Mouse (Mus musculus) intestine, postnatal 0 days (tissue): Measurements from ENCODE around the gene Arrdc4. TPM values are rescaled to one million over a fixed set of nuclear protein-coding genes. Genes with fewer than 3 reads are reported as not detected.

Experiments used
- ATAC-seq: fragments of 200-750 bp; cut with Nextera tagmentation; 2 replicates; pipeline ENCODE4 v1.8.0; 2017; ENCODE audit warnings: mild to moderate bottlenecking, moderate TSS enrichment, moderate library complexity
- H3K27ac ChIP-seq: fragments of 300-500 bp; sonication (generic); 2 replicates; pipeline ENCODE4 v1.5.1; 2014; ENCODE audit warnings: mild to moderate bottlenecking, low read depth, low read length, moderate library complexity
- H3K27me3 ChIP-seq: fragments of 300-500 bp; sonication (generic); replicated peaks from 2 replicates; pipeline ENCODE4 v1.6.1; 2014; ENCODE audit warnings: low read length, mixed read lengths; ENCODE audit not compliant: control insufficient read depth, insufficient read depth
- H3K36me3 ChIP-seq: fragments of 300-500 bp; sonication (generic); 2 replicates; pipeline ENCODE4 v1.6.1; 2014; ENCODE audit warnings: mild to moderate bottlenecking, moderate library complexity; ENCODE audit not compliant: control insufficient read depth, insufficient read depth
- H3K4me1 ChIP-seq: fragments of 300-500 bp; sonication (generic); replicated peaks from 2 replicates; pipeline ENCODE4 v1.6.1; 2014; ENCODE audit warnings: antibody characterized with exemption, low read length, mixed read lengths; ENCODE audit not compliant: control insufficient read depth, insufficient read depth
- H3K4me2 ChIP-seq: fragments of 300-500 bp; sonication (generic); replicated peaks from 2 replicates; pipeline ENCODE4 v1.6.1; 2014; ENCODE audit warnings: low read depth, mild to moderate bottlenecking, moderate library complexity
- H3K4me3 ChIP-seq: fragments of 300-500 bp; sonication (generic); 2 replicates; pipeline ENCODE4 v1.5.1; 2014; ENCODE audit warnings: low read depth, low read length
- H3K9ac ChIP-seq: fragments of 300-500 bp; sonication (generic); 2 replicates; pipeline ENCODE4 v1.6.1; 2014; ENCODE audit warnings: mild to moderate bottlenecking, low read depth, low read length
- H3K9me3 ChIP-seq: fragments of 300-500 bp; sonication (generic); 2 replicates; pipeline ENCODE4 v1.6.1; 2016; ENCODE audit warnings: mixed run types; ENCODE audit not compliant: control insufficient read depth
- CTCF ChIP-seq: sonication (generic); IDR thresholded peaks from 2 replicates; pipeline ENCODE4 v1.5.1; 2016; ENCODE audit warnings: low read depth, mild to moderate bottlenecking, control low read depth, antibody characterized with exemption, moderate library complexity
- WGBS: fragments of 180-500 bp; shearing (Covaris S2); extraction: QIAGEN DNeasy Blood & Tissue Kit; methylation state at CpG from one replicate; pipeline ENCODE4 v1.1.7; 2014; 5-methylcytosine and 5-hydroxymethylcytosine counted together
- polyA plus RNA-seq: library from polyadenylated mRNA; unstranded; fragments of >200 nt; fragmentation: Nextera tagmentation; extraction: Ambion mirVana; gene quantifications from 2 replicates; pipeline ENCODE4 v1.2.1, GENCODE M21; 2015

Gene Arrdc4
- polyA plus RNA-seq, 1 experiment from 2014 or later, result 107 TPM

- H3K27ac ChIP-seq, result no peak overlapping the region
- WGBS, result 75% methylated on average over 6 of the region's 6 CpGs
- no peaks in the 10 kb centered on the region for H3K36me3 ChIP-seq
- ATAC-seq, result no peak
- H3K4me1 ChIP-seq, result no peaks in the 10 kb centered on the region
- H3K27me3 ChIP-seq, result no peaks in the 10 kb centered on the region
- H3K4me2 ChIP-seq, result no peak overlapping the region
- no peak overlapping the region for H3K9ac ChIP-seq
- H3K9me3 ChIP-seq, result no peaks in the 10 kb centered on the region
- TF ChIP-seq CTCF, result no peak
- no peak overlapping the region for H3K4me3 ChIP-seq
These were observed 10.2 kb upstream of the Arrdc4 start for GRCm38 (mm10) chr7:68759148-68759724.

DNA sequence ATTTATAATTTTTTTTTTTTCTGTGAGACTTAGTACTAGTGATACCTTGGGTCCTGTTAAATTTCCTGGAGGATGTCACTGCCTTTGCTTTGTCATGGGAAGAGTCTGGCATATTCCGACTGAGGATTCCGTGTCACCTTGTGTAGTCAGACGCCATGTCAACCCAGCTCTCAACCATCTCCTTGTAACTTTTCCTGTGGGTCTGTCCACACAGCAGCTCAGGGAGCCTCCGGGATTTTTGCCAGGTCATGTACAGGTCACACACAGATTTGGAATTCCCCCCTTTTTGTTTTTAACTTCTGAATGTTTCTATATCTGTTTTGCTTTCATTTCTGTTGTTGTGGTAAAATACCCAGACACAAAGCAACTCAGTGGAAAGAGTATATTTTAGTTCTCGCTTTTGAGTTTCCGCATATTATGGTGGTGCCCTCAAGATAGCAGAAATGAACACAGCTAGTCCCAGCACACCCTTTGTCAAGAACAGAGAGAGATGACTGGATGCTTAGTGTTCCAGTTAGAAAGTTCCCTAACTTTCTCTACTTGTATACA lies 7.7 kb upstream of the Arrdc4 start:
- no peak overlapping the region for H3K27ac ChIP-seq
- no peak overlapping the region for H3K4me3 ChIP-seq
- WGBS, result 90% methylated on average over 6 of the region's 6 CpGs
- H3K36me3 ChIP-seq, result no peaks in the 10 kb centered on the region
- no peak overlapping the region for H3K9ac ChIP-seq
- H3K4me1 ChIP-seq, result no peaks in the 10 kb centered on the region
- TF ChIP-seq CTCF, result no peak
- H3K4me2 ChIP-seq, result no peak overlapping the region
- ATAC-seq, result no peak
- no peaks in the 10 kb centered on the region for H3K27me3 ChIP-seq
- H3K9me3 ChIP-seq, result no peaks in the 10 kb centered on the region

GRCm38 (mm10) chr7:68749919-68750318 lies 878 bp upstream of the Arrdc4 start:
- 32% methylated on average over 8 of the region's 8 CpGs for WGBS
- Histone ChIP-seq H3K36me3 (no peaks in the 10 kb centered on the region), H3K27ac (peak overlapping the region; percentile 90), H3K27me3 (no peaks in the 10 kb centered on the region), H3K4me2 (peak overlapping the region; percentile 70), H3K9me3 (no peaks in the 10 kb centered on the region), H3K9ac (no peak overlapping the region), H3K4me1 (peaks cover 13% of the 10 kb centered on the region), H3K4me3 (peak overlapping the region; percentile 26)
- no peak for TF ChIP-seq CTCF
- peak; percentile 28 for ATAC-seq

GRCm38 (mm10) chr7:68748361-68748760 lies 680 bp downstream of the Arrdc4 start:
- Histone ChIP-seq H3K27ac (peak overlapping the region; percentile 98), H3K36me3 (peaks cover 15% of the 10 kb centered on the region), H3K4me2 (peak overlapping the region; percentile 70), H3K4me1 (peaks cover 13% of the 10 kb centered on the region), H3K9me3 (no peaks in the 10 kb centered on the region), H3K4me3 (peak overlapping the region; percentile 74), H3K27me3 (no peaks in the 10 kb centered on the region), H3K9ac (peak overlapping the region; percentile 92)
- 5% methylated on average over 8 of the region's 8 CpGs for WGBS
- no peak for TF ChIP-seq CTCF
- ATAC-seq, result no peak

DNA sequence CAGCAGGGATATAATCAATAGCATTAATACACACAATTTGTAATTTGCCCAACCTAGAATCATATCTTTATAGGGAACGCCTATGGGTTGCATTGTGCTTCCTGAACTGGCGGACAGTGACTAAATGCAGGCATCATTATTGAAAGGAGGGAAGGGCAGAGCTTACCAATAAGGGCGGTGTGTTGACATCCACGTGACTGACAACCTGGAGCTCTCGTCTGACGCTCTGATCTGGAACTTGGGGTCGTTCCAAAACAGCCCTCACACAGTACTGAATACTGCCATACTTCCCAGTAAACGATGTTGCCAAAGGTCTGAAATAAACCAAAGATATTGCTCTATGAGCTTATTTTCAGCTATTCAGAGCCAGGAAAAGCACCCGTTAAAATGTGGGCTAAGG lies 4.4 kb downstream of the Arrdc4 start:
- 80% methylated on average over 9 of the region's 9 CpGs for WGBS
- TF ChIP-seq CTCF, result no peak
- ATAC-seq, result no peak
- Histone ChIP-seq H3K36me3 (peaks cover 51% of the 10 kb centered on the region), H3K4me3 (no peak overlapping the region), H3K4me1 (no peaks in the 10 kb centered on the region), H3K4me2 (no peak overlapping the region), H3K9ac (no peak overlapping the region), H3K27ac (no peak overlapping the region), H3K27me3 (no peaks in the 10 kb centered on the region), H3K9me3 (no peaks in the 10 kb centered on the region)

GRCm38 (mm10) chr7:68744206-68744605 lies 4.8 kb downstream of the Arrdc4 start:
- no peak for ATAC-seq
- WGBS, result 92% methylated on average over 2 of the region's 2 CpGs
- H3K4me3 ChIP-seq, result no peak overlapping the region
- no peak for TF ChIP-seq CTCF
- H3K9ac ChIP-seq, result no peak overlapping the region
- H3K9me3 ChIP-seq, result no peaks in the 10 kb centered on the region
- no peak overlapping the region for H3K27ac ChIP-seq
- H3K4me2 ChIP-seq, result no peak overlapping the region
- peaks cover 55% of the 10 kb centered on the region for H3K36me3 ChIP-seq
- H3K27me3 ChIP-seq, result no peaks in the 10 kb centered on the region
- no peaks in the 10 kb centered on the region for H3K4me1 ChIP-seq

- WGBS, result 96% methylated on average over 6 of the region's 6 CpGs
These were observed 8.3 kb downstream of the Arrdc4 start for GRCm38 (mm10) chr7:68740763-68741162.

More at GRCm38 (mm10) chr7:68740763-68741162, 8.3 kb downstream of the Arrdc4 start:
- Histone ChIP-seq H3K27me3 (no peaks in the 10 kb centered on the region), H3K9ac (no peak overlapping the region), H3K27ac (no peak overlapping the region), H3K4me2 (no peak overlapping the region), H3K4me3 (no peak overlapping the region), H3K9me3 (no peaks in the 10 kb centered on the region), H3K36me3 (peaks cover 77% of the 10 kb centered on the region), H3K4me1 (no peaks in the 10 kb centered on the region)
- TF ChIP-seq CTCF, result no peak
- ATAC-seq, result 0 out of 2 replicates have a peak, but pooled peaks have one; percentile 5
